Mouse (Mus musculus): ENCODE data around the gene Gtf2h2.
"Not testable (repeated sequence)": the region's sequence is repeated elsewhere in the genome, so short reads cannot be mapped to it uniquely, and the experiment has no call there.

The Gtf2h2 gene

DNA sequence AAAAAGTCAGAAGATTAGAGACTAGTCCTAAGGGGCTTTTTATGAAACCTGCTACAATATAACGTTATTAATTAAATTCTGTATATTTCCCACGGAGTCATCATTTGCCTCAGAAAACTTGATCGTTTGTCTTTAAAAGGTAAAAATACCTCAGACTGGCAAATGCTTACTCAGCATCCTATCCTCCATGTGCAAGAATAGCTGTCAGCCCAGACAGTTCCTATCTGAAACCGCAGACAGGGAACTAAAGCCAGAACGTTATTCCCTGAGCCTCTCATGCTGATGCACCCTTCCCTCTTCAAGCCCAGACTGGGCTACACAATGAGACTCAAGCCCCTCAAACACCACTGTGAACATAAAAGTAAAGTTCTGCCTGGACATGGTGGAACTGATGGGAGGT, 2.0 kb downstream of the Gtf2h2 start:
- no peak for ATAC-seq (ENCODE audit: low TSS enrichment)

GRCm38 (mm10) chr13:100483610-100484009, 8.8 kb downstream of the Gtf2h2 start:
- ATAC-seq (ENCODE audit: low TSS enrichment): no peak

- ATAC-seq (ENCODE audit: low TSS enrichment): no peak
These were observed 28.7 kb downstream of the Gtf2h2 start for GRCm38 (mm10) chr13:100463527-100464222.

GRCm38 (mm10) chr13:100461336-100461735, 31.0 kb downstream of the Gtf2h2 start:
- no peak for ATAC-seq (ENCODE audit: low TSS enrichment)

- ATAC-seq (ENCODE audit: low TSS enrichment): not testable (repeated sequence)
These were observed 39.8 kb downstream of the Gtf2h2 start, which contains the start of gene Naip1 for GRCm38 (mm10) chr13:100452415-100453127. Naip1 (minus strand) TSS chr13:100452869.

DNA sequence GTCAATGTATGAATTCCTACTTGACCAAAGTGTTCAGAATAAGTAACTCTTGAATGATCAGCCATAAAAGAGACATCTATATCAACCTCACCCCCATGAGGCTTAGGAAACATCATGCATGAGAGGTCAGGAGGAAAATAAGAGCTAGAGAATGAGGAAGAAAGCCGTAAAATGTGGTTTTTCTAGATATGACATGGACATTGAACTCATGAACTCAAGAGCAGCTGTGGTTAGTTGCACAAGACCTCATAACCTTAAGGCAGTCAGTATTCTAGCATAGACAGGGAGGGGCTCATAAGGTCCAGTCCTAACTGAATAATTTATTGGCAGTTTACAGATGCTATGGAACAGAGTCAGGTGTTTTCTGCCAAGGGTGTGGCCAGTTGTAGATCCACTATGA, 42.9 kb downstream of the Gtf2h2 start:
- no peak for ATAC-seq (ENCODE audit: low TSS enrichment)

DNA sequence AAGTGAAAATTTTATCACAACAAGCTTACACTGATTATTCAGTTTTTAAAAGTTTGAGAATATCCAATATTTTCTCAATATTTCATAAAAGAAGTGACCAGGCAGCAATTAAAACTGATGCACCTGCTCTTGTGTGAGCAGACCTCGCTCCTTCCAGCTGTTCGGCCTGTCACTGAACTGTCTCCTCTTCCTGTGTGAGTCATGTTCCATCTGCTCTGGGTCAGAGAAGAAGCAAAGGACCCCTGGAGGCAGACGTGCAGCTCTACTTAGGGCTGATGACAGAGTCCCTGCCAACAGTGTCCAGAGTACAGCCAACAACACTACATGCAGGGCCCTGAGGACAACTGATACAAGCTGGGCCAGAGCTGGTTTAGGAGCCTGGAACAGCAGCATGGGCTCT, 52.3 kb downstream of the Gtf2h2 start:
- ATAC-seq (ENCODE audit: low TSS enrichment): no peak

GRCm38 (mm10) chr13:100438701-100439100, 53.7 kb downstream of the Gtf2h2 start:
- no peak for ATAC-seq (ENCODE audit: low TSS enrichment)

DNA sequence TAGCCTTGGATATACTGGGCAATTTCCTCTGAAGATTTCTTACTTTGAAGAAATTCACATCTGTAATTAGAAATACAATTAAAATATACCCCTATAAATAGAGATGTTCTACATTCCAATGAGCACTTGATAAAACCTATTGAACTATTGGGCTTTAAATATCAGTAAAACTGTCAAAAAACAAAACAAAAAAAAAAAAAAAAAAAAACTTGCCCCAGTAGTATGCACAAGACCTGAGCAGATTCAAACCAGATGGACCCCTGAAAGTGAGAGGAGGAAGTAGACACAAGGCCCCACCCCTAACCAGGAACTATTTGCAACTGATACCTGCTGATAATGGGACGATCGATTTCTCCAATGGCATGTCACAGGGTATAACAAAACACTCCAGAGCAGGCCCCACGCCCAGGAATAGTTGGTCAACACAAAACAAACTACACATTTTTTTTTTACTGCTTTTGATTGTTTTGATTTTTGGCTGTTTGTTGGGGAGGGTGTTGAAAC, 55.0 kb downstream of the Gtf2h2 start:
- no peak for ATAC-seq (ENCODE audit: low TSS enrichment)

DNA sequence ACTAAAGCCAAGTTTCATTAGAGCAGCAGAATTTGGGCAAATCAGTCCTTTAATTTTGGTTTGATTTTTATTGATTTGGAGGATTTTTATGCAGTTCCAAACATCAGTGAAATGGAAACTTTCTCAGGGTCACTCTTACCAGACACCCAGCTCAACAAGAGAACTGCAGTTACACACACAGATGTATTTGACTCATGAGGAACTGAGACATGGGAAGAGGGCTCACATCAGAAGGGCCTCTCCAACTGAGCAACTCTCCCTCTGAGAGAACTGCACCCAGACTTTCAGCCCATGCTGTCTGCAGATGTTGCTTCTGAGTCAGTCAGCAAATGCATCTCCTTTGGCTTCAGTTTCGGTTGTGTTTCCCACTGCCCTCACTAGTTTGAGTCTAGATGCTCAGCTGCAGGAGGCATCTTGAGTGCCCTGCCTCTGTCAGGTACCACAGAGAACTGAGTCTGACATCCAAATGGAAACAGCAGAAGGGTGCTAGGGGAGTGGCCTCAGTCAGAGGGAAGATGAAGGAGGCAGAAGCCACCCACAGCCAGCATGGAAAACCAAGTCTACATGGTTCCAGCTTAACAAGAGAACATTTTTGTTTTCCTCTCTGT, 55.7 kb downstream of the Gtf2h2 start:
- not testable (repeated sequence) for ATAC-seq (ENCODE audit: low TSS enrichment)

- not testable (repeated sequence) for ATAC-seq (ENCODE audit: low TSS enrichment)
These were observed 72.4 kb downstream of the Gtf2h2 start for GRCm38 (mm10) chr13:100419958-100420357.

- no peak for ATAC-seq (ENCODE audit: low TSS enrichment)
These were observed 78.0 kb downstream of the Gtf2h2 start for GRCm38 (mm10) chr13:100414428-100414827.

All from frontal cortex, adult (tissue).